Mouse (Mus musculus): Measurements from ENCODE around the gene Abhd12b. TPM values are rescaled to one million over a fixed set of nuclear protein-coding genes. Genes with fewer than 3 reads are reported as not detected.

Abhd12b gene
- total and polyA plus RNA-seq, 2 experiments from 2014 or later = not detected

DNA sequence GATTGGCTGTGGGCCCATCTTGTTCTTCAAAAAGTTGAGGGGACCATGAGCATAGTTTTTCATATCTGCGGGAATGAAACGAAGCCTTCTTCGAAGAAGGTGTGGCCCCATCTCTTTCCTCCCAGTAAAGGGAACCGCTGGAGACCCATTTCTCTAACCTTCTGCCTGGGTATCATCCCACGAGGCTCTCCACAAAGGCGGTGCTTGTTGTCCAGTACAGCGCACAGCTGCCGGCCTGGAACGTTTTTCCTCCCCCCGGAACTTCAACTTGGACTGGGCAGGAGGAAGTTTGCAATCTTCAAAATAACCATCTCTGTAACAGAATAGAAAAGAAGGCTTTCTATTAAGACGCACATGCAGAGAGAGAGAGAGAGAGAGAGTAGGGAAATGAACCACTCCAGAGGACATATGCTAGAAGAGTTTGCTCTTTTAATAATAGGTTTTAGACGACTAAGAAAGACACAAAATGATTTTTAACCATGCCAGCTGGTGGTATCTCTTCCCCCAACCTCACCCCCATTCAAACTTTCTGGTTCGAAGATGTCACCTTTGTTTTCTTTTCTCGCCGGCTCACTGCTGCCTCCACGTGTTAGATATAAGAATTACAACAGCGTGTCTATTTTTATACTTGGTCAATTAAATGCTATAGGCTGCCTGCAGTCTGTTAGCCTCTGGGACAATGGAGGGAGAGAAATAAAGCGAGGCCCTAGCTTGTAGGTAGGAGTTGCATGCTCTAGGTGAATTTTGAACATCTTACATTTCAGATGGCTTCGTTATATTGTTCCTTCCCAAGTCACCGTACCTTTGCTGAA is 9.1 kb upstream of the Abhd12b start:
- peaks cover 3% of the 10 kb centered on the region; the same call in 1 of the 2 replicates for H3K4me1 ChIP-seq (ENCODE audit: insufficient read depth, low read length)
- peak; percentile 82 for TF ChIP-seq CTCF (IDR thresholded peaks at IDR 0.05; ENCODE audit: low read depth)
- ATAC-seq = peak; percentile 35

DNA sequence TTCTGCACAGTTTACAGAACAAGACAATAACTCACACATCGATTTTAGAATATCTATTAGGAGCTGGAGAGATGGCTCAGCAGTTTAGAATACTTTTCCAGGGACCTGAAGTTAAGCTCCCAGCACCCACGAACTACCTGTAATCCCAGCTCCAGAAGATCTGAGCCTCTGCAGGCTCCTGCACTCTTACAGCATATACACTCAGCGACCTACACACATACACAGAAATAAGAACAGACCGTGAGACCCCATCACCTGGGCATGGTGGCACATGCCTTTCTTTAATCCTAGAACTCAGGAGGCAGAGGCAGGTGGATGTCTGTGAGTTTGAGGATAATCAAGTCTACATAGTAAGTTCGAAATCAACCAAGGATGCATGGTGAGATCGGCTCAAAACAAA is 8.4 kb upstream of the Abhd12b start:
- DNase-seq (ENCODE audit: low spot score) = no peak
- no peak for TF ChIP-seq CTCF (IDR thresholded peaks at IDR 0.05; ENCODE audit: low read depth)
- no peak overlapping the region for H3K27ac ChIP-seq
- ATAC-seq = no peak
- no peaks in the 10 kb centered on the region for H3K36me3 ChIP-seq (ENCODE audit: insufficient read depth, low read length)
- no peaks in the 10 kb centered on the region for H3K27me3 ChIP-seq (ENCODE audit: insufficient read depth, low read length)
- WGBS = 89% methylated on average over 6 of the region's 6 CpGs
- H3K4me3 ChIP-seq (ENCODE audit: low read length) = no peak overlapping the region
- H3K4me2 ChIP-seq (ENCODE audit: low read depth, low read length) = no peak overlapping the region
- H3K9ac ChIP-seq (replicated peaks; ENCODE audit: low read length) = no peak overlapping the region
- peaks cover 3% of the 10 kb centered on the region; the same call in 1 of the 2 replicates for H3K4me1 ChIP-seq (ENCODE audit: insufficient read depth, low read length)
- H3K9me3 ChIP-seq (ENCODE audit: low read length) = no peaks in the 10 kb centered on the region

More for the DNA sequence above, 9.1 kb upstream of the Abhd12b start:
- DNase-seq (ENCODE audit: low spot score) = peak; percentile 81
- Histone ChIP-seq H3K4me3 (ENCODE audit: low read length) (no peak overlapping the region), H3K36me3 (ENCODE audit: insufficient read depth, low read length) (no peaks in the 10 kb centered on the region), H3K4me2 (ENCODE audit: low read depth, low read length) (0 out of 2 replicates have a peak overlapping the region, but pooled peaks have one; percentile 3), H3K9ac (replicated peaks; ENCODE audit: low read length) (no peak overlapping the region), H3K27me3 (ENCODE audit: insufficient read depth, low read length) (no peaks in the 10 kb centered on the region), H3K9me3 (ENCODE audit: low read length) (no peaks in the 10 kb centered on the region), H3K27ac (no peak overlapping the region)
- WGBS = 43% methylated on average over 20 of the region's 20 CpGs

DNA sequence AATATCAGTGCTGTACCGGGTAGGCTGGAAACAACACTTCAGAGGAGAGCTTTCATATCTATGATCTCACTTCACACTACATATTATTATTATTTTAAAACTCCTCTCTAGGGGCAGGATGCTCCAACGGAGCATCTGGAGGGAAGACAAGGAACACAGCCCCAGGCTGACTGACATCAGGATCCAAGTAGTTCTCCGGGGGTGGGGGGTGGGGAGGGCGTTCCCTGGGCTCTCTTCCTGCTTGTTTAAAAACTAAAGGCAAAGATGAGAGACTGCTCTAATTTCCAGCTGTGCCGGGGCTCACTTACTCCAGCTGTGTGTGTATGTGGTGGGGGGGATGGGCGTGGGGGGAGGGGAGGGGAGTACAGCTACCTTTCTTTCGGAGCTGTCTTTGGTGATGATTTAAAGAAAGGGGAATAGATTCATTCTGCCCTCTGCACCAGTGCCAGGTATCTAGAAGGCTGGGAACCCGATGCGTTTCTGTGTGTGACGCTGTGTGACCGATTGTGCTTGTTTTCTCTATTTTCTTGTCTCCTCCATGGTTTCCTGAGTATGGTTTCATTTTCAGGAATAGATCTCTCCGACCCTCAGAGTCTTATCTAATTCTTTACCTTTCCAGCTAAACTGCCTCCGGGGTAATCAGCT is 5.8 kb upstream of the Abhd12b start:
- peak; percentile 2 for DNase-seq (ENCODE audit: low spot score)
- TF ChIP-seq CTCF (IDR thresholded peaks at IDR 0.05; ENCODE audit: low read depth) = no peak
- ATAC-seq = 0 out of 2 replicates have a peak, but pooled peaks have one; percentile 24

DNA sequence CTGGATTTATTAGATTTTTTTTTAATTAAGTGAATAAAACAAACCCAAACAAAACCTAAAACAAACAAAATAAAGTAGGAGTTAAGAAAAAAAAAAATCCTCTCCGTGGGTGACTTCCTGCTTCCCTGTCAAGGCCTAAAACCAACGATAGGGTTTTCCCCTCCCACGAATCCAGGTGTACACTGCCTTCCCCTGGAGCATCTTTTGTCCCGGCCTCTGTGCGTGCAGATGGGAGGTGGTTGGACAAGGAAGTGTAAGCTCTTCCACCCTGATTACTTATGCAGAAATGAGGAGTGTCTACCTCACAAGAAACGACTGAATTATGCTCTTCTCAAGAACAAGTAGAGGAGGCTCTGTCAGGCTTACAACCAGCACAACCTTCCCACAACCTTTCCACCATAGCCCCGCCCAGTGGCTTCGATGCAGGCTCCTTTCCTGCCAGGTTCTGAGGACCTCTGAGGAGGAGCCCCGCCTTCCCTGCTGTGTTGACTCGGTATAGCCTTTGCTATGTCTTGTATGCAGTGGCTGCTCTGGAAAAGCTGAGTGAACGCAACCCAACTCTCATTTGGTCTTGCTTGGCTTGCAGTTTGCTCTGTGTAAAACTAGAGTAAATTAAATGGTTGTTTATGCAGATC is 5.2 kb upstream of the Abhd12b start:
- ATAC-seq = peak; percentile 65
- Histone ChIP-seq H3K27ac (peak overlapping the region; percentile 41; the same call in 1 of the 2 replicates), H3K4me3 (ENCODE audit: low read length) (peak overlapping the region; percentile 23; the same call in 1 of the 2 replicates), H3K4me2 (ENCODE audit: low read depth, low read length) (peak overlapping the region; percentile 52), H3K9me3 (ENCODE audit: low read length) (no peaks in the 10 kb centered on the region), H3K9ac (replicated peaks; ENCODE audit: low read length) (peak overlapping the region; percentile 9; the same call in 1 of the 2 replicates), H3K36me3 (ENCODE audit: insufficient read depth, low read length) (no peaks in the 10 kb centered on the region), H3K27me3 (ENCODE audit: insufficient read depth, low read length) (no peaks in the 10 kb centered on the region), H3K4me1 (ENCODE audit: insufficient read depth, low read length) (peaks cover 3% of the 10 kb centered on the region; the same call in 1 of the 2 replicates)
- no peak for TF ChIP-seq CTCF (IDR thresholded peaks at IDR 0.05; ENCODE audit: low read depth)
- peak; percentile 42 for DNase-seq (ENCODE audit: low spot score)
- 17% methylated on average over 11 of the region's 11 CpGs for WGBS

More for the DNA sequence above, 5.8 kb upstream of the Abhd12b start:
- Histone ChIP-seq H3K4me1 (ENCODE audit: insufficient read depth, low read length) (peaks cover 3% of the 10 kb centered on the region; the same call in 1 of the 2 replicates), H3K9me3 (ENCODE audit: low read length) (no peaks in the 10 kb centered on the region), H3K4me2 (ENCODE audit: low read depth, low read length) (peak overlapping the region; percentile 52), H3K27ac (peak overlapping the region; percentile 41; the same call in 1 of the 2 replicates), H3K27me3 (ENCODE audit: insufficient read depth, low read length) (no peaks in the 10 kb centered on the region), H3K36me3 (ENCODE audit: insufficient read depth, low read length) (no peaks in the 10 kb centered on the region), H3K9ac (replicated peaks; ENCODE audit: low read length) (peak overlapping the region; percentile 9; the same call in 1 of the 2 replicates), H3K4me3 (ENCODE audit: low read length) (peak overlapping the region; percentile 23; the same call in 1 of the 2 replicates)
- 7% methylated on average over 13 of the region's 13 CpGs for WGBS

DNA sequence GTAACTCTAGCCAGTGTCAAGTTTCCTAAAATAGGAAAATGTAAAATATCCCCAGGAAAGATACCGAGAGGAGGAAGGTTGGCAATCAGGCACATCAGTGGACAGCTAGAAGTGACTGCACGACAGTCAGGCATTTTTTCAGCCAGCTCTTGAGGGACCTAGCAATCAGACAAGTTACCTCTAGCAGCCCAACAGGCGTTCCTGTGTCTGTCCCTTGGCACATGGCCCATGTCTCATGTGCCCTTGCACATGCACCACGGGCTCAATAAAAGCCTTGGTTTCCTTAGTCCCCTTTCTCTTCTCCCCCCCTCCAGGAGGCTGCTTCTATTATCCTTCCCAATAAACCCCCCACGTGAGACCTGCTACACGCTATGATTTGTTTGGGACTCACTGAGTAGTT is 2.3 kb downstream of the Abhd12b start:
- whole genome bisulfite sequencing = 41% methylated on average over 6 of the region's 6 CpGs
- Histone ChIP-seq H3K9ac (replicated peaks; ENCODE audit: low read length) (no peak overlapping the region), H3K4me2 (ENCODE audit: low read depth, low read length) (no peak overlapping the region), H3K4me1 (ENCODE audit: insufficient read depth, low read length) (no peaks in the 10 kb centered on the region), H3K36me3 (ENCODE audit: insufficient read depth, low read length) (no peaks in the 10 kb centered on the region), H3K27me3 (ENCODE audit: insufficient read depth, low read length) (no peaks in the 10 kb centered on the region), H3K27ac (no peak overlapping the region), H3K4me3 (ENCODE audit: low read length) (no peak overlapping the region), H3K9me3 (ENCODE audit: low read length) (no peaks in the 10 kb centered on the region)
- no peak for TF ChIP-seq CTCF (IDR thresholded peaks at IDR 0.05; ENCODE audit: low read depth)
- ATAC-seq (no peak), DNase-seq (ENCODE audit: low spot score) (peak; percentile 33)

DNA sequence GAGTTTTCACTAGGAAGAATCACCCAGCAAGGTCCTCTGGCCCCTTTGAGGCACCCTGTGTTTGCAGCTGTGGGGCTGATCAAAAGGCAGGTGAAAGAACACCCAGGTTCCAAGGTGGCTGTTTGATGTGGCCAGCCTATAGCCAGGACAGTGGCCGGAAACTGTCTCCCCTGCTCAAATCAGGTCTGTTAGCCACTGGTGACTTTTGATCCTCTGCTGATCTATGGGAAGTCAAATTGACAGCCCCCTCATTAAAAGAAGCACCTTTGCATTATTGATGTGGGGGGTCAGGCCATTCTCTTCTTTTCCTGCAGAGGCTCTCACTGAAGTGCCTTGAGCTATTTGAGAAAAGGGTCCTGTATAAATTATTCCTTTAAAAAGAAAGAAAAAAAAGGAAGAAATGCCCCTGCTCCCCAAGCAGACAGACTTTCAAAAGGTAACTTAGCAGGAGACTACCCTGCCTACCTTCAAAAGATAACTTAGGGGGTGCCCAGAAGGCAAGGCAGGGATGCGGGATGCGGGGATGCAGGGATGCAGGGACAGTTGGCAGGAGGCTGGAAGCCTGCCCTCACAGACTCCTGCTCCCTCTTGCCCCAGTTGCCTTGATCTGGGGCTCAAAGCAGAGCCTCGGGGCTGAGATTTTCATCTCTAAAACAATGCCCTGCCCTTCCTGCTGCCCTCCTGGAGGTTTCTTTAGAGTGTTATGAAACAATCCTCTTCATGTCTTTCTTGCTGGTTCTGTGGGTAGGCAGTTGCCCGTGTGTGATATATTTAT is 3.5 kb downstream of the Abhd12b start:
- Histone ChIP-seq H3K4me1 (ENCODE audit: insufficient read depth, low read length) (no peaks in the 10 kb centered on the region), H3K9ac (replicated peaks; ENCODE audit: low read length) (no peak overlapping the region), H3K4me2 (ENCODE audit: low read depth, low read length) (no peak overlapping the region), H3K27me3 (ENCODE audit: insufficient read depth, low read length) (no peaks in the 10 kb centered on the region), H3K9me3 (ENCODE audit: low read length) (no peaks in the 10 kb centered on the region), H3K36me3 (ENCODE audit: insufficient read depth, low read length) (no peaks in the 10 kb centered on the region), H3K4me3 (ENCODE audit: low read length) (no peak overlapping the region), H3K27ac (no peak overlapping the region)
- TF ChIP-seq CTCF (IDR thresholded peaks at IDR 0.05; ENCODE audit: low read depth) = no peak
- ATAC-seq (no peak), DNase-seq (ENCODE audit: low spot score) (no peak)
- WGBS = 53% methylated on average over 5 of the region's 5 CpGs
